Mouse (Mus musculus) cerebellum, adult (tissue): ENCODE results near the gene Gm10112.

ENCODE experiments used
- ATAC-seq: cut with Nextera tagmentation; 2 replicates; pipeline ENCODE4 v1.9.2; 2017; ENCODE audit warnings: mild to moderate bottlenecking, moderate library complexity, mixed read lengths; ENCODE audit not compliant: insufficient number of reproducible peaks, low FRiP score, low TSS enrichment

The Gm10112 gene

DNA sequence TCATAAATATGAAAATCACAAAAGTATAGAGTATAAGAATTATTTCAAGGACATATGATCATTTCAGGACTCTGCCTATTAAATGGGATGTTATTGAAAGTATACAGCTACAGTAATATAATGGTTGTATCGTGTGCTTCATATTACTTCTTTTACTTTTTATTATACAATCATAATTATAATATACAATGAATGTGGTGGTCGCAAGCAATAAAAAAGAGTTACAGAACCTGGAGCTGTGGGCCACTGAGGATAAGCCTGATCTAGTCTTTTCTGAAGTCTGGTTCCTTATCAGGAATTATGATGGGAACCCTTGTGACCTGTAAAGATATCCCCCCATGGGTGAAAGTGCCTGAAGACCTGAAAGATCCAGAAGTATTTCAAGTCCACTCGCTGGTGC lies at the start of gene Gm10112:
Gene Gm10112 (plus strand): TSS at position 301 of the 400 bp plus-strand sequence.
- ATAC-seq: no peak

- no peak for ATAC-seq
Measured at GRCm38 (mm10) chrX:111189574-111189973, 21.4 kb downstream of the Gm10112 start.

- no peak for ATAC-seq
Measured at GRCm38 (mm10) chrX:111196376-111196775, 28.2 kb downstream of the Gm10112 start.

DNA sequence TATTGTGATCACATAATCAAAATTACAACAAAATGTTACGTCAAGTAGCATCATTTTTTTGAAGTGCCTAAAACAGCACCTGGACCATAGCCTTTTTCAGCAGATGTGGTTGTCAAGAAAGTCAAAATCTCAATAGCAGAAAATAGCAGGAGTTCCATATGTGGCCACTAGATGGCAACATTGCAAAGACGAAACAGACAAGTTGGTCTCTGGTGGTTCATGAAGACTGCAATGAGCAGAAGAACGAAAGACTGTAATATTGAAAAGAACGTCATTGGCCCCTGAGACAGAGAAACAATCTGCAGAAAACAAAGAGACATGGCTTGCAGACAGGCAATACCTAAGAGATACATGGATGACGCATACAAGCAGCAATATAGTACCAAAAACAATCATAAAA lies 42.1 kb downstream of the Gm10112 start:
- ATAC-seq: no peak
